Mouse (Mus musculus) C2C12 (cell line): ENCODE data around the gene Slc9a5.

Experiments
- CEBPB ChIP-seq: IDR thresholded peaks from one replicate; pipeline ENCODE4 v1.6.1; 2011; ENCODE audit warnings: low read depth, mild to moderate bottlenecking, control low read depth, moderate library complexity
- CTCF ChIP-seq: IDR thresholded peaks from one replicate; pipeline ENCODE4 v1.5.1; 2011; ENCODE audit not compliant: control insufficient read depth, insufficient read depth, insufficient read length
- MAX ChIP-seq: IDR thresholded peaks from one replicate; pipeline ENCODE4 v1.6.1; 2011; ENCODE audit warnings: mild to moderate bottlenecking, control low read depth
- MYOG ChIP-seq: IDR thresholded peaks from one replicate; pipeline ENCODE4 v1.6.1; 2011; ENCODE audit not compliant: control insufficient read depth, insufficient read length; ENCODE audit errors: extremely low read depth

- TF ChIP-seq CTCF (no peak), MYOG (no peak), CEBPB (no peak), MAX (no peak)
Measured at GRCm38 (mm10) chr8:105378673-105379072, 30.0 kb downstream of the Slc9a5 start.
